Mouse (Mus musculus): Measurements from ENCODE around the gene Gal3st1. TPM values are rescaled to one million over a fixed set of nuclear protein-coding genes. Genes with fewer than 3 reads are reported as not detected.
A peak's percentile ranks its signal among the peaks of the same experiment; 100 is the strongest.
"Not testable (repeated sequence)": the region's sequence is repeated elsewhere in the genome, so short reads cannot be mapped to it uniquely, and the experiment has no call there.

The Gal3st1 gene
- total RNA-seq, 4 experiments from 2014 or later = 0.24 to 0.31 TPM; not detected in 2

GRCm38 (mm10) chr11:3982275-3983209 is 894 bp upstream of the Gal3st1 start:
- DNase-seq (ENCODE audit: low spot score in 2 of 2) = no peak

- no peak for DNase-seq (ENCODE audit: low spot score in 2 of 2)
Measured at GRCm38 (mm10) chr11:3983863-3984745, 668 bp downstream of the Gal3st1 start.

DNA sequence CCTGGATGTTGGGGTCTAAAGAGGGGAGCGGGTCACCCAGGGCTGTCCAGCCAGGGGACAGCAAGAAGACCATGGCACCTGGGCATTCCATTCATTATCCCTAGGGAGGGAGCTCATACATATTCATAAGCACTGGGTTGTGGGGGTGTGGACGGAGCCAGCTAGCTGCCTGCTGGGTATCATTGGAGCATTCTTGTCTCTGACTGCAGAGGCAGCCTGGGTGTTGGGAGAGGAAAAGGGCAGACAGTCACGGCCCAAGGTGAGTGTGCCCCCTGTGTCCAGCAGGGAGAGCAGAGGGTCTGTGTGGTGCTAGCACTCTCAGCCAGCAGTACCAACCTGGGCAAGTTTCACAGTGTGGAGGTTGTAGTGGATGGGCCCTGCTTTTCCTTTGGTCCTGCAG is 6.3 kb downstream of the Gal3st1 start:
- DNase-seq (ENCODE audit: low spot score in 2 of 2) = no peak

DNA sequence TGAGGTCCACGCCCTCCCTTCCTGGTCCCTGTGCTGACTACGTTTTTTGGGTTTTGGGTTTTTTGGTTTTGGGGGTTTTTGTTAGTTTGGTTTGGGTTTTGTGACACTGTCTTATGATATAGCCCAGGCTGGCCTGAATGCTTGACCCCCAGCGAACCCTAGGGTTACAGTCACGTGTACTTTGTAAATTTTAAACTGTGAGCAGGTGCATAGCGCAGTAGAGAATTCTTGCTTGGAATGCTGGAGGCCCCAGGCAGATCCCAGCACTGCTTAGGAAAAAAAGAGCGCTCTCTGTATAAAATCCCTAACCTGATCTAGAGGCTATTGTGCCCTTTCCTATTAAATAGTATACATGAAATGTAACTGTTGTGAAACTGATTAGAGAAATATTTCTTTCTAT is 9.7 kb downstream of the Gal3st1 start:
- DNase-seq (ENCODE audit: low spot score in 2 of 2) = no peak

DNA sequence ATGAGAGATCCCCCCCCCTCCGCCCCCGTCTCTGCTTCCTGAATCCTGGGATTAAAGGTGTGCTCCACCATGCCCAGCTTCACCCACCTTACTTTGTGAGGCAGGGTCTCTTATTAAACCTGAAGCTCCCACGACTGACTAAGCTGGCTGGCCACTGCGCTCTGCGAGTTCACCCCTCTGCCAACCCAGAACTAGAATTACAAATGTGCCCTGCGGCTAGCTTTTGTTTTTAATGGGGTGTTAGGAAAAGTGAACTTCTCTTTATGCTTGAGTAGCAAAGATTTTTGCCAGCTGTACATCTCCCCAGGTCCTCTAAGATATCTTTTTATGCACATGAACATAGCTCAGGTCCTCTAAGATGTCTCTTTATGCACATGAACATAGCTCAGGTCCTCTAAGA is 10.5 kb downstream of the Gal3st1 start:
- DNase-seq (ENCODE audit: low spot score in 2 of 2) = no peak

DNA sequence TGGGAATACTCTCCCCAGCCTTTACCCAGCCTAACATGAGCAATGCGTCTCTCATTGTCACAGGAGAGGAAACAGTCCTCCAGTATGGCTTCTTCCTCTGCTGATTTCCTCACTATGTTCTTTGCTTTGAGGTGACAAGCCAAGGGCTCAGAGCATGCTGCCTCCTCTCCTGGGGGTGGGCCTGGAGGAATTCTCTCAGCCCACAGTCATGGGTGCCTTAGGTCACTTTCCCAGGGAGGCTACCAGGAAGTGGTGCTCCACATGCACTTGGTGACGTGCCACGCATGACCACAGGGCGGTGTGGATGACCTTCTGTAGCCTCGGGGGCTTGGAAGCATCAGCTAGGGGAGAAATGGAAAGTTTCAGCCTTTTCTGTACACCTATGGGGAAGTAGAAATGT is 12.1 kb downstream of the Gal3st1 start:
- DNase-seq (ENCODE audit: low spot score in 2 of 2) = no peak

DNA sequence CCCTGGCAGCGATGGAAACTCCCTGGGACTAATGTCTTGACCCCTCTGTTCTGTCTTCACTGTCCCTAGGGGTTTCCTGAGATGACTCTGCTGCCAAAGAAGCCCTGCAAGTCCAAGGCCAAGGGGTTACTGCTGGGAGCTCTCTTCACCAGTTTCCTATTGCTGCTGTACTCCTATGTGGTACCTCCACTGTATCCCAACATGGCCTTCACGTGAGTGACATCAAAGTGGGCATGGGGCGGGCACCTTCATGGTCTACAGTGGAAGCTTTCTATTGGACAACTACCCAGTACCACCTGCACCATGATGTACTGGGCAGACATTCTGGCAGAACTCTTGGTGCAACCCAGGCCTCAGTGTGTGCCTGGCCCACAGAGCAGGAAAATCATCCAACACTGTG is 13.4 kb downstream of the Gal3st1 start:
- no peak for DNase-seq (ENCODE audit: low spot score in 2 of 2)

DNA sequence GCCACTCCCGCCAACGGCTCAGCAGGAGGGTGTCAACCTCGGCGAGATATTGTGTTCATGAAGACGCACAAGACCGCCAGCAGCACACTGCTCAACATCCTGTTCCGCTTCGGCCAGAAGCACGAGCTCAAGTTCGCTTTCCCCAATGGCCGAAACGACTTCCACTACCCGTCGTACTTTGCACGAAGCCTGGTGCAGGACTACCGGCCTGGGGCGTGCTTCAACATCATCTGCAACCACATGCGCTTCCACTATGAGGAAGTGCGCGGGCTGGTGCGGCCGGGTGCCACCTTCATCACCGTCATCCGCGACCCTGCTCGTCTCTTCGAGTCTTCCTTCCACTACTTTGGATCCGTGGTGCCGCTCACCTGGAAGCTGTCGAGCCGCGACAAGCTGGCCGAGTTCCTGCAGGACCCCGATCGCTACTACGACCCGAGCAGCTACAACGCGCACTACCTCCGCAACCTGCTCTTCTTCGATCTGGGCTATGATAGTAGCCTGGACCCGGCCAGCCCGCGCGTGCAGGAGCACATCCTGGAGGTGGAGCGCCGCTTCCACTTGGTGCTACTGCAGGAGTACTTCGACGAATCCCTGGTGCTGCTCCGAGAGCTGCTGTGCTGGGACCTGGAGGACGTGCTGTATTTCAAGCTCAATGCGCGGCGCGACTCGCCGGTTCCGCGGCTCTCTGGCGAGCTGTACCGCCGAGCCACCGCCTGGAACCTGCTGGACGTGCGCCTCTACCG is 14.7 kb downstream of the Gal3st1 start:
- DNase-seq (ENCODE audit: low spot score in 2 of 2) = no peak

GRCm38 (mm10) chr11:3999547-3999946 is 16.1 kb downstream of the Gal3st1 start:
- DNase-seq (ENCODE audit: low spot score in 2 of 2) = no peak

DNA sequence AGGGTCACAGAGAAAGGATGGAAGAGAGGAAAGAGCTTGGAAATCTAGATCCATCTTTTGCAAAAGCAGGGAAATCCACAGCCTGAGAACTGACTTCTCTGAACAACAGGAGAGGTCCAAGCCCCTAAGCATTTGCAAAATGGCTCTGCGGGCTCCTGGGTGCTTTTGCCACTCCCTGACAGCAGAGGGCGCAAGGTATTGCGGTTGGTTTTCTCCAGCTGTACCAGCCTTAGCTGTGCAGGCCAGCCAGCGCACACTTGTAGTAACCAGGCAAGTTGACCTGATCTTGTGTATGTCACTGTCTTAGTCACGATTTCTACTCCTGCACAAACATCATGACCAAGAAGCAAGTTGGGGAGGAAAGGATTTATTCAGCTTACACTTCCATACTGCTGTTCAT is 18.2 kb downstream of the Gal3st1 start:
- DNase-seq (ENCODE audit: low spot score in 2 of 2) = peak in 1 of 2 experiments; percentile 12

- no peak for DNase-seq (ENCODE audit: low spot score in 2 of 2)
Measured at GRCm38 (mm10) chr11:4005220-4005805, 21.9 kb downstream of the Gal3st1 start.

GRCm38 (mm10) chr11:4006462-4006861 is 23.0 kb downstream of the Gal3st1 start:
- DNase-seq (ENCODE audit: low spot score in 2 of 2) = no peak

DNA sequence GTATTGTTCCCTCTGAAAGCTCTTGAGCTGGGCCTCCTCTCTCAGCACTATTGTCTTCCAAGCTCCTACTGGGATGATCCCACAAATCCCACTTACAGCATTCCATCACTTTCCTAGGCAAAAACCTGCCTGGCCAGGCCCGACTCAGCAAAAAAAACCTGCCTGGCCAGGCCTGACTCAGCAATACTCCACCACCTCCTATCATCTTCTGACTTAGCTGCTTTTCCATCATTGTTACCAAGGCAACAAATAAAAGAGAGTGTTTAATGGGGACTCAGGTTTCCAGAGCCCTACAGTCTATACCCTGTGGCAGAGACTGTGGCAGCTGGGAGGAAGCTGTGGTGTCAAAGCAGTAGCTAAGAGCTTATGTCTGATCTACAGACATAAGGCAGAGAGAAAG is 29.2 kb downstream of the Gal3st1 start:
- DNase-seq (ENCODE audit: low spot score in 2 of 2) = no peak

- not testable (repeated sequence) for DNase-seq (ENCODE audit: low spot score in 2 of 2)
Measured at GRCm38 (mm10) chr11:4015796-4016195, 32.4 kb downstream of the Gal3st1 start.

DNA sequence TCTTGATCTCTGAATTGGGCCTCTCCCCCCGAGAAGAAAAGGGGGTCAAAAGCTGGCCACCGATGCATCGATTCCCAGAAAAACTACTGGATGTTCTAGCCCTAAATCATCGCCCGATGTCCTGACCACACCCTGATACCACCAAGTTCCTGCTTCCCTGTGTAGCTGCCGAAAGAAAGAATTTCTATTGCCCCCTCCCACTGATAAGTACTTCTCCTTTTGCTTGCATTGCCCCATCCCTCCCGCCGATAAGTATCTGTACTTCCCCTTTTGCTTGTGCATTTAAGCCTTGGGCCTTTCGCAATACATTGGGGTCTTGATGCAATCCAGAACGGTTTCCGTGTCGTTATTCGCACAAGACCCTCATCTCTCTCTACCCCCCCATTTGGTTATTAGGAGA is 38.7 kb downstream of the Gal3st1 start:
- not testable (repeated sequence) for DNase-seq (ENCODE audit: low spot score in 2 of 2)

DNA sequence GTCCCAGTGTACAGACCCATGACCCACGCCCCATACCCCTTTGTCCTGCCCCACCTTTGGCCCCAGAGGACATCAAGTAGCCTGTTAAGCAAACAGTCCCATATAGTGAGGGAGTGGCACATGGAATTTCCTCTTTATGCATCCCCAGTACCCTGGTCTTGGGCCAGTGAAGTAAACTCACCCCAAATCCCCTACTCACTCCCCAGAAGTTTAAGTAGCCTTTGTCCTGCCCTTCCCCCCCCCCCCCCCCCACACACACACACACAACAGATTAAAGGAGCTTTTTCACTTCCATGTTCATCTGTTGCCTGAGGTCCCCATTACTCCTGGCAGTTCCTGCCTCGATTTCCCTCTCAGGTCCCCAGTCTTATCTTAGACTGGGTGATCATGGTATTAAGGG is 39.9 kb downstream of the Gal3st1 start:
- no peak for DNase-seq (ENCODE audit: low spot score in 2 of 2)

DNA sequence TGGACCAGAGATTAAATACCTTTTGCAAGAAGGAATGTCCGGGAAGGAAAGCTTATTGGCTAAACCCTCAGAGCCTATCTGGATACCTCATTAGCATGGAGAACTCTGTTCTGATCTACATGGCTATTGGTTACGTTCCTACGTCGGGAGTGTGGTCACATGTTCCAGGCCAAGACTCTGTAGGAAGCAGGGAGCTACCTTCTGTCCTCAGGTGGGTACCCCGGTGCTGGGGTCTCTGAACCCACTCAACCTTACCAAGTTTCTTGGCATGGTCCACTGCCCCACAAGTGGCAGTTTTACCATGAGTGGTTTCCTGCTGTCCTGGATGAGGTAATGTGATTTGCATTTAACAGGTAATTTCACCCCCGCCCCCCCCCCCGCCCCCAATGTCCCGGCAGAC is 43.6 kb downstream of the Gal3st1 start:
- no peak for DNase-seq (ENCODE audit: low spot score in 2 of 2)

- no peak for DNase-seq (ENCODE audit: low spot score in 2 of 2)
Measured at GRCm38 (mm10) chr11:4027561-4028334, 44.3 kb downstream of the Gal3st1 start.

GRCm38 (mm10) chr11:4029343-4029742 is 45.9 kb downstream of the Gal3st1 start:
- no peak for DNase-seq (ENCODE audit: low spot score in 2 of 2)

Data from gastrocnemius, adult 8-10 months (tissue).